Mouse (Mus musculus): ENCODE results near the gene Gm20441. TPM values are rescaled to one million over a fixed set of nuclear protein-coding genes. Genes with fewer than 3 reads are reported as not detected.

The Gm20441 gene
- not detected for total RNA-seq (2021)

- intact Hi-C loops (cut with DNase I) = no loop called here
- DNase-seq (ENCODE audit: extremely low spot score in 1 of 2, low spot score in 2 of 2) = peak in 1 of 2 experiments; percentile 47
These were observed at the start of gene Gm20441, which contains the start of gene Gstt3 for GRCm38 (mm10) chr10:75780769-75781578. Gene Gm20441, minus strand, starts transcription at chr10:75780954. Gene Gstt3, minus strand, starts transcription at chr10:75781414.

GRCm38 (mm10) chr10:75830275-75830670 is 49.5 kb upstream of the Gm20441 start:
- no peak for DNase-seq (ENCODE audit: extremely low spot score in 1 of 2, low spot score in 2 of 2)
- intact Hi-C loops (cut with DNase I) = loop anchor here (5.0 kb wide), 1 partner anchor 58 kb away; the partner anchor contains the start of gene Ddt

DNA sequence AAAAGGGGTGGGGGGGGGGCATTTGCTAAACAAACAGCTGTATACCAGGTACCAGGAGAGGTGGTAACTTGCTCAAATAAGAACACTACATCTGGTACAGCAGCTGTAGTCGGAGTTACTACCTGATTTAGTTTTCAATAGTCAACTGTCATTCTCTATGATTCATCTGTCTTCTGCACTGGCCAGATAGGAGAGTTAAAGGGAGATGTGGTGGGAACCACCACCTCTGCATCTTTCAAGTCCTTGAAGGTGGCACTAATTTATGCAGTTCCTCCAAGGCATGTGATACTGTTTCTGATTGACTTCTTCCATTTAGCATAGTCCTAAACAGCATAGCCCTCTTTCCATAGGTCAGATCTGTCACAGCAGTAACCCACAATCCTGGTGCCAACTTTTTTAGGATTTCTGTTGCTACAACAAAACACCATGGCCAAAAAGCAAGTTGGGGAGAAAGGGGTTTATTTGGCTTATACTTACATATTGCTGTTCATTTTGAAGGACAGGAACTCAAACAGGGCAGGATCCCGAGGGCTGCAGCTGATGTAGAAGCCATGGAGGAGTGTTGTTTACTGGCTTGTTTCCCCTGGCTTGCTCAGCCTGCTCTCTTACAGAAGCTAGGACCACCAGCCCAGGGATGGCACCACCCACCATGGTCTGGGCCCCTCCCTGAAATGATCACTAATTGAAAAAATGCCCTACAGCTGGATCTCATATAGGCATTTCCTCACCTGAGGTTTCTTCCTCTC is 48.9 kb upstream of the Gm20441 start:
- DNase-seq (ENCODE audit: extremely low spot score in 1 of 2, low spot score in 2 of 2) = no peak
- intact Hi-C loops (cut with DNase I) = loop anchor here (5.0 kb wide), 1 partner anchor 57 kb away; the partner anchor contains the start of gene Ddt

- DNase-seq (ENCODE audit: extremely low spot score in 1 of 2, low spot score in 2 of 2) = peak; percentile 56 to 57
- intact Hi-C loops (cut with DNase I) = no loop called here
These were observed 47.8 kb upstream of the Gm20441 start for GRCm38 (mm10) chr10:75828500-75828931.

DNA sequence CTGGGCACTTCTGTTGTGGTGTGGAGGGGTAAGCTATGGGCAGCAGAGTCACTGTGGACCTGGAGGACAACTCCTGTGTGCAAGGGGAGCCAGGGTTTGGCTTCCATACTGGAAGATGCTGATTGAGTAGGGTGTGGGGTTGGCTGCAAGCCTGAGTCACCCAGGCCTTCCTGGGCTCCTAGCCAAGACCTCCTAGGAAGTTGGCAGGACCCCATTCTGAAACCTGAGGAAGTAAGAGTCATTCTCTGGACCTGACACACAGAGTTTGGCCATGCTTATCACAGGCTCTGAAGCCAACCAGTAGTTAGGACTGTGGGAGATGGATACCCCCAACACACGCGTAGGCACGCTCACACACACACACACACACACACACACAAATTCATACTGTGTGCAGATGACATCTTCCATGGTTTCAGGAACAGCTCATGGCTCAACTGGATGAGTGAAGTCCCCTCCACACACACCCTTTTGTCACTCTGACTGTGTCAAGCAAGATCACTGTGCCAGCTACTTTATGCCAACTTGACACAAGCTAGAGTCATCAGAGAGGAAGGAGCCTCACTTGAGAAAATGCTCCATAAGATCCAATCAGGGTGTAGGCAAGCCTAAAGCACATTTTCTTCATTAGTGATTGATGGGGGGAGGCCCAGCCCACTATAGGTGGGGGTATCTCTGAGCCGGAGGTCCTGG is 47.1 kb upstream of the Gm20441 start:
- DNase-seq (ENCODE audit: extremely low spot score in 1 of 2, low spot score in 2 of 2) = peak in 1 of 2 experiments; percentile 57
- intact Hi-C loops (cut with DNase I) = no loop called here

DNA sequence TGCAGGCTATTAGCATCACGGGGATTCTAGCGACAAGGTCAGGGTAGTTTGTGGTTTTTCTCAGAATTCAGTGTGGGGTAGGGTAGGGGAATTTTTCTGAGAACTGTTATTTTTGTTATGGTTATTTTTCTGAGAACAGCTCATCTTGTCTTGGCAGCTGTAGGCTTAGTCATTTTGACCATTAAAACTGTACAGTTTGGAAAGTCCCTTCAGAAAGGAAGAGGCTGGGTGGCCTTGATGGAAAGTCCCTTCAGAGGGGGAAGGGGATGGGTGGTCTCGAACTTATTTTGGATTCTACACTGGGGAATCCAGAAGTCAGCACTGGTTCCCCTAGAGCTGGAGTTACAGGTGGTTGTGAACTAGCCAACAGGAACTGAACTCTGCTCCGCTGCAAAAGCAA is 43.8 kb upstream of the Gm20441 start:
- intact Hi-C loops (cut with DNase I) = no loop called here
- DNase-seq (ENCODE audit: extremely low spot score in 1 of 2, low spot score in 2 of 2) = no peak

DNA sequence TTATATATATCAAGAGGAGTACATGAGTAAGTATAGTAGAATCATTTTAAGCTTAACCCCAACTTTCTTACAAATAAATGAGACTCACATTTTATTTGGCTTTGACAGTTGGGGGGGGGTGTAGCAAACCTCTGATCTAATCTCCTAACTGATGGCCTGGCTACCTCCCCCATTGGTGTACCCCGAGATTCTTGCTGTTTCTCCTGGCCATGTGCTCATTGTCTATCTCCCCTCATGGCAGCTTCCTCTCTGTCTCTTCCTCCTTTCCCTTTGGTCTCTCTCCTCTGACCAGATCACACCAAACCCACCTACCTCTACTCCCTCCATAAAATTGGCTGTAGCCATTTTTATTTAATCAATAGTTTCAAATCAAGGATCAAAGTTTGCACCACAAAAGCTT is 43.0 kb upstream of the Gm20441 start:
- intact Hi-C loops (cut with DNase I) = no loop called here
- DNase-seq (ENCODE audit: extremely low spot score in 1 of 2, low spot score in 2 of 2) = no peak

GRCm38 (mm10) chr10:75822443-75822842 is 41.7 kb upstream of the Gm20441 start, which contains the start of gene Gstt4:
Gene Gstt4, minus strand, starts transcription at chr10:75822543.
- DNase-seq (ENCODE audit: extremely low spot score in 1 of 2, low spot score in 2 of 2) = no peak
- intact Hi-C loops (cut with DNase I) = no loop called here

DNA sequence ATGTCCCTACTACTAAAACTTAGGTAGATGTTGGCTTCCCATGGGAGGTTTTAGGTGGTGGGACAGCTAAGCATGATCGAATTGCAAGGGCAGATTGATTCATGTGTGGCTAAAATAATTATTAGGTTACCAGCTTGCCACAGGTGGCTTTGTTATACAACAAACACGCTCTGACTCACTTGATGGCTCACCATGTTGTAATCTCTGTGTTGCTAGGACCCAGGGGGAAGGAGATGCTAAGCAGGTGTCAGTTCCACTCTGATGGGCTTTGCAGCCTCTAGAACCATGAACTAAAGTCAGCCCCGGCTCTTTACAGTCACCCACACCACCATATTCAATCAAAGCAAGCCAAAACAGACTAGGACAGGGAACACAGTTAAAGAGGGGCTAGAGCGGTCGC is 39.1 kb upstream of the Gm20441 start:
- DNase-seq (ENCODE audit: extremely low spot score in 1 of 2, low spot score in 2 of 2) = no peak
- intact Hi-C loops (cut with DNase I) = no loop called here

GRCm38 (mm10) chr10:75818641-75819040 is 37.9 kb upstream of the Gm20441 start:
- intact Hi-C loops (cut with DNase I) = no loop called here

DNA sequence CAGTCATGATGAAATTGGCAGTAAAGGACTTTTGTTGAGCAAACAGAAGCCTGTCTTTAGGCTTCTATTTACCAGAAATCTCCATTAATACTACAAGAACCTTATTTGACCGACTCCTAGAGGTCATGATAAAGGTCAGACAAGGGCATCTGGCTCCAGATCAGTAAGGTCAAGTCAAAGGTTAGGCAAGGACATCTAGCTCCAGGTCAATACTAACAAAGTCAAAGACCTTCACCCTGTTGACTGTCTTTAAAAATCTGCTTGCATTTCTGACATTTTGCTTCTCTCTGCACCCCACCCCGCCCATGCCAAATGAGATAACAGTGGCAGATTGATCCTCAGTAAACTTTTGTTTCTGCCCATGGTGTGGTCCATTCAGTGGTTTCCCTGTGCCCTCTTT is 23.5 kb upstream of the Gm20441 start:
- intact Hi-C loops (cut with DNase I) = no loop called here
- DNase-seq (ENCODE audit: extremely low spot score in 1 of 2, low spot score in 2 of 2) = no peak

More at GRCm38 (mm10) chr10:75818641-75819040, 37.9 kb upstream of the Gm20441 start:
- DNase-seq (ENCODE audit: extremely low spot score in 1 of 2, low spot score in 2 of 2) = no peak

GRCm38 (mm10) chr10:75798176-75798696 is 17.5 kb upstream of the Gm20441 start, which contains the start of gene Gstt1:
Gene Gstt1, minus strand, starts transcription at chr10:75798584.
- peak in 1 of 2 experiments; percentile 70 for DNase-seq (ENCODE audit: extremely low spot score in 1 of 2, low spot score in 2 of 2)
- intact Hi-C loops (cut with DNase I) = no loop called here

DNA sequence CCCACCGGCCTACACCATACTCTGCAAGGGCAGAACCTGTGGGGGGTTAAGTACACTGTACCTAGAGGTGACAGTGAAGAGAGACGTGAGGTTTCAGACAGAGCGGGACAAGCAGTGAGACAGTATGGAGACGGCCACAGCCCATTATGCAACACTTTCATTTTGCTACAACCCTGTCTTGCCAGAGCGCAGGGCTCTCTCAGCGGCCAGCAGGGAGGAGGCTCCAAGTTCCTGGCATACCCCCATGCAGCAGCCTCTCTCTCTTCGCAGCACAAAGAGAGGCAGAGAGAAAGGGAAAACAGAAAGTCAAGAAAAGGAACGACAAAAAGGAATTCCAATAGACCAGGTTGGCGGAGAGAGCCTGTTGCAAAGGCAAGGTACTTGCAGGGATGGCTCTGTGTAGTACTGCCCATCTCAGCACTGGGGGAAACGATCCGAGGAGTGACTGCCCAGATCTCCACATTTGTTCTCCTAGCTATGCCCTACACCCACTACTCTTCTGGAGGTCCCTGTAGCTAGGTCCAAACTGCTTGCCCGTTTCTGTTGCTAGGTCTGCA is 16.9 kb upstream of the Gm20441 start:
- intact Hi-C loops (cut with DNase I) = no loop called here
- peak in 1 of 2 experiments; percentile 48 for DNase-seq (ENCODE audit: extremely low spot score in 1 of 2, low spot score in 2 of 2)

DNA sequence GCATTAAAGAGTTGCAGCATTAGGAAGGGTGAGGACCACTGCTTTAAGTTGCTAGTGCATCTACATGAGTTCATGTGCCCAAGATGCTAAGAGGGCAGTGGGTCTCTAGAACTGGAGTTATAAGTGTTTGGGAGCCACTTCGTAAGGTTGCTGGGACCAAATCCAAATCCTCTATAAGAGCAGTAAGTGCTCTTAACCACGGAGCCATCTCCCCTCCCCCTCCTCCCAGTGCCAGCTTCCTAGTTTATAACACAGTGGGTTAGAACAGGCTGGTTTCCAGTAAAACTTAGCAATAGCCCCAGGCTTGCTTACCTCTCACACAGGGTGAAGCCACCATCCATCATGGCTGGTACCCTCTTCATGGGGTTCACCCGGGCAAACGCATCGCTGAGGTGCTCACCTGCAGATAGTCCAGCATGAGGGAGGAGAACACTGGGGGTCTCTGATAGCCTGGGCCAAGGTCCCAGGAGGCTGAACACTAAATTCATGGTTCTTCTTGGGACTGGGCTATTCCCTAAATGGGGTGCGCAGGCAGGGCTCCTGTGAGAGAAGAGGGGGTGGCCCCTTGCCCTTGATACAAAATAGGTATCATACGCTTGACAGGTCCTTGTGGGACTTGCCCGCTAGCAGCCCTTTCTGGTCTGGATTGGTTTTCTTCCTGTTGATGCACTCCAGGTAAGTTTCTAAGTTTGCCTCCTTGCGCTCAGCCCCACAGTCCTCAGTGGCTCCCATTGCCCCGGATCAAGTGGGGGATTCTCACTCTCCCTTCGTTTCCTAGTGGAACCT is 16.2 kb upstream of the Gm20441 start:
- intact Hi-C loops (cut with DNase I) = no loop called here
- DNase-seq (ENCODE audit: extremely low spot score in 1 of 2, low spot score in 2 of 2) = no peak

- no peak for DNase-seq (ENCODE audit: extremely low spot score in 1 of 2, low spot score in 2 of 2)
These were observed 14.1 kb upstream of the Gm20441 start for GRCm38 (mm10) chr10:75794880-75795279.

GRCm38 (mm10) chr10:75790773-75791172 is 10.0 kb upstream of the Gm20441 start:
- intact Hi-C loops (cut with DNase I) = no loop called here
- DNase-seq (ENCODE audit: extremely low spot score in 1 of 2, low spot score in 2 of 2) = no peak

More at GRCm38 (mm10) chr10:75794880-75795279, 14.1 kb upstream of the Gm20441 start:
- intact Hi-C loops (cut with DNase I) = no loop called here

- DNase-seq (ENCODE audit: extremely low spot score in 1 of 2, low spot score in 2 of 2) = no peak
- intact Hi-C loops (cut with DNase I) = no loop called here
These were observed 9.1 kb upstream of the Gm20441 start for GRCm38 (mm10) chr10:75789841-75790240.

All from left cerebral cortex, postnatal 10 days (tissue).